Mouse (Mus musculus) limb, embryonic 12.5 days (tissue): ENCODE results near the gene Fam83f. TPM values are rescaled to one million over a fixed set of nuclear protein-coding genes. Genes with fewer than 3 reads are reported as not detected.
"Not testable (repeated sequence)": the region's sequence is repeated elsewhere in the genome, so short reads cannot be mapped to it uniquely, and the experiment has no call there.

Source experiments
- ATAC-seq: fragments of 200-750 bp; cut with Nextera tagmentation; 2 replicates; pipeline ENCODE4 v1.8.0; 2017; ENCODE audit warnings: low read depth, moderate TSS enrichment; ENCODE audit not compliant: insufficient number of reproducible peaks, insufficient read depth, low FRiP score, low TSS enrichment
- H3K27ac ChIP-seq: fragments of 300-500 bp; sonication (generic); 2 replicates; pipeline ENCODE4 v1.5.1; 2016; ENCODE audit warnings: mild to moderate bottlenecking, moderate library complexity
- H3K27me3 ChIP-seq: fragments of 300-500 bp; sonication (generic); 2 replicates; pipeline ENCODE4 v1.6.1; 2016; ENCODE audit warnings: mild to moderate bottlenecking, moderate library complexity
- H3K36me3 ChIP-seq: fragments of 300-500 bp; sonication (generic); 2 replicates; pipeline ENCODE4 v1.6.1; 2016; ENCODE audit warnings: mild to moderate bottlenecking, moderate library complexity
- H3K4me1 ChIP-seq: fragments of 300-500 bp; sonication (generic); replicated peaks from 2 replicates; pipeline ENCODE4 v1.6.1; 2016
- H3K4me2 ChIP-seq: fragments of 300-500 bp; sonication (generic); 2 replicates; pipeline ENCODE4 v1.6.1; 2016; ENCODE audit warnings: mild to moderate bottlenecking, moderate library complexity
- H3K4me3 ChIP-seq: fragments of 300-500 bp; sonication (generic); replicated peaks from 2 replicates; pipeline ENCODE4 v1.5.1; 2016; ENCODE audit warnings: mild to moderate bottlenecking
- H3K9ac ChIP-seq: fragments of 300-500 bp; sonication (generic); replicated peaks from 2 replicates; pipeline ENCODE4 v1.6.1; 2016; ENCODE audit warnings: mild to moderate bottlenecking, moderate library complexity
- H3K9me3 ChIP-seq: fragments of 300-500 bp; sonication (generic); 2 replicates; pipeline ENCODE4 v1.6.1; 2016; ENCODE audit warnings: mild to moderate bottlenecking, moderate library complexity
- WGBS: fragments of 180-500 bp; shearing (Covaris S2); methylation state at CpG from one replicate; pipeline ENCODE4 v1.1.7; 2016; 5-methylcytosine and 5-hydroxymethylcytosine counted together
- polyA plus RNA-seq: library from polyadenylated mRNA; unstranded; fragments of >200 nt; fragmentation: Nextera tagmentation; extraction: Ambion mirVana; gene quantifications from 2 replicates; pipeline ENCODE4 v1.2.1, GENCODE M21; 2016

Fam83f gene
- polyA plus RNA-seq, 1 experiment from 2014 or later, result 1.3 TPM

GRCm38 (mm10) chr15:80729477-80729876 lies 57.8 kb downstream of the Fam83f start:
- H3K4me3 ChIP-seq, result no peak overlapping the region
- no peak for ATAC-seq
- 72% methylated on average over 2 of the region's 2 CpGs for WGBS

GRCm38 (mm10) chr15:80731043-80731442 lies 59.4 kb downstream of the Fam83f start:
- no peak overlapping the region for H3K4me3 ChIP-seq
- H3K4me1 ChIP-seq, result no peaks in the 10 kb centered on the region
- ATAC-seq, result no peak
- WGBS, result 80% methylated on average over 1 of the region's 1 CpGs
- no peak overlapping the region for H3K9ac ChIP-seq
- H3K4me2 ChIP-seq, result no peak overlapping the region
- H3K27ac ChIP-seq, result no peak overlapping the region
- H3K36me3 ChIP-seq, result no peaks in the 10 kb centered on the region
- H3K9me3 ChIP-seq, result no peaks in the 10 kb centered on the region
- H3K27me3 ChIP-seq, result no peaks in the 10 kb centered on the region

More at GRCm38 (mm10) chr15:80729477-80729876, 57.8 kb downstream of the Fam83f start:
- Histone ChIP-seq H3K27ac (no peak overlapping the region), H3K9me3 (no peaks in the 10 kb centered on the region), H3K4me2 (no peak overlapping the region), H3K27me3 (no peaks in the 10 kb centered on the region), H3K4me1 (no peaks in the 10 kb centered on the region), H3K36me3 (no peaks in the 10 kb centered on the region), H3K9ac (no peak overlapping the region)

GRCm38 (mm10) chr15:80731511-80731910 lies 59.9 kb downstream of the Fam83f start:
- no peak for ATAC-seq
- WGBS, result 86% methylated on average over 3 of the region's 3 CpGs

GRCm38 (mm10) chr15:80732266-80733030 lies 60.8 kb downstream of the Fam83f start:
- no peak overlapping the region for H3K4me3 ChIP-seq
- 53% methylated on average over 4 of the region's 4 CpGs for WGBS

More at GRCm38 (mm10) chr15:80731511-80731910, 59.9 kb downstream of the Fam83f start:
- Histone ChIP-seq H3K4me2 (no peak overlapping the region), H3K27me3 (no peaks in the 10 kb centered on the region), H3K4me3 (no peak overlapping the region), H3K9ac (no peak overlapping the region), H3K27ac (no peak overlapping the region), H3K9me3 (no peaks in the 10 kb centered on the region), H3K36me3 (no peaks in the 10 kb centered on the region), H3K4me1 (no peaks in the 10 kb centered on the region)

GRCm38 (mm10) chr15:80735300-80735699 lies 63.7 kb downstream of the Fam83f start:
- ATAC-seq, result no peak
- Histone ChIP-seq H3K9me3 (no peaks in the 10 kb centered on the region), H3K36me3 (no peaks in the 10 kb centered on the region), H3K27me3 (no peaks in the 10 kb centered on the region), H3K4me2 (no peak overlapping the region), H3K4me3 (no peak overlapping the region), H3K27ac (no peak overlapping the region), H3K9ac (no peak overlapping the region), H3K4me1 (no peaks in the 10 kb centered on the region)
- 88% methylated on average over 3 of the region's 3 CpGs for WGBS

More at GRCm38 (mm10) chr15:80732266-80733030, 60.8 kb downstream of the Fam83f start:
- Histone ChIP-seq H3K36me3 (no peaks in the 10 kb centered on the region), H3K27ac (no peak overlapping the region), H3K4me2 (no peak overlapping the region), H3K27me3 (no peaks in the 10 kb centered on the region), H3K9me3 (no peaks in the 10 kb centered on the region), H3K4me1 (no peaks in the 10 kb centered on the region), H3K9ac (no peak overlapping the region)
- no peak for ATAC-seq

GRCm38 (mm10) chr15:80735708-80736107 lies 64.1 kb downstream of the Fam83f start:
- ATAC-seq, H3K4me2 ChIP-seq: not testable (repeated sequence)
- 89% methylated on average over 4 of the region's 4 CpGs for WGBS

GRCm38 (mm10) chr15:80736553-80736952 lies 64.9 kb downstream of the Fam83f start:
- Histone ChIP-seq H3K4me3 (no peak overlapping the region), H3K27ac (no peak overlapping the region), H3K9me3 (no peaks in the 10 kb centered on the region), H3K36me3 (no peaks in the 10 kb centered on the region), H3K4me2 (no peak overlapping the region), H3K9ac (no peak overlapping the region), H3K27me3 (no peaks in the 10 kb centered on the region), H3K4me1 (no peaks in the 10 kb centered on the region)
- ATAC-seq, result no peak
- WGBS, result 36% methylated on average over 1 of the region's 1 CpGs

More at GRCm38 (mm10) chr15:80735708-80736107, 64.1 kb downstream of the Fam83f start:
- H3K4me3 ChIP-seq, H3K9ac ChIP-seq, H3K36me3 ChIP-seq, H3K27ac ChIP-seq, H3K27me3 ChIP-seq, H3K9me3 ChIP-seq, H3K4me1 ChIP-seq: not testable (repeated sequence)

- 96% methylated on average over 2 of the region's 2 CpGs for WGBS
- H3K9me3 ChIP-seq, result no peaks in the 10 kb centered on the region
- no peaks in the 10 kb centered on the region for H3K4me1 ChIP-seq
- no peak for ATAC-seq
- H3K36me3 ChIP-seq, result no peaks in the 10 kb centered on the region
- H3K27ac ChIP-seq, result no peak overlapping the region
- H3K27me3 ChIP-seq, result no peaks in the 10 kb centered on the region
- H3K4me2 ChIP-seq, result no peak overlapping the region
- no peak overlapping the region for H3K9ac ChIP-seq
- no peak overlapping the region for H3K4me3 ChIP-seq
Observed at GRCm38 (mm10) chr15:80738244-80738643, 66.6 kb downstream of the Fam83f start.

- H3K4me1 ChIP-seq, result no peaks in the 10 kb centered on the region
- no peaks in the 10 kb centered on the region for H3K36me3 ChIP-seq
- no peak overlapping the region for H3K9ac ChIP-seq
- no peaks in the 10 kb centered on the region for H3K27me3 ChIP-seq
- no peak overlapping the region for H3K4me3 ChIP-seq
- no peak overlapping the region for H3K4me2 ChIP-seq
- no peak overlapping the region for H3K27ac ChIP-seq
- ATAC-seq, result no peak
- no peaks in the 10 kb centered on the region for H3K9me3 ChIP-seq
- 84% methylated on average over 1 of the region's 1 CpGs for WGBS
Observed at GRCm38 (mm10) chr15:80739972-80740371, 68.3 kb downstream of the Fam83f start.

- Histone ChIP-seq H3K27ac (no peak overlapping the region), H3K4me2 (no peak overlapping the region), H3K36me3 (no peaks in the 10 kb centered on the region), H3K9ac (no peak overlapping the region), H3K9me3 (no peaks in the 10 kb centered on the region), H3K4me1 (no peaks in the 10 kb centered on the region), H3K27me3 (no peaks in the 10 kb centered on the region), H3K4me3 (no peak overlapping the region)
- ATAC-seq, result no peak
- WGBS, result 86% methylated on average over 1 of the region's 1 CpGs
Observed at GRCm38 (mm10) chr15:80741836-80742235, 70.2 kb downstream of the Fam83f start.

GRCm38 (mm10) chr15:80742991-80743474 lies 71.4 kb downstream of the Fam83f start:
- no peak for ATAC-seq
- Histone ChIP-seq H3K27ac (no peak overlapping the region), H3K27me3 (no peaks in the 10 kb centered on the region), H3K36me3 (no peaks in the 10 kb centered on the region), H3K9me3 (no peaks in the 10 kb centered on the region), H3K9ac (no peak overlapping the region), H3K4me2 (no peak overlapping the region), H3K4me1 (no peaks in the 10 kb centered on the region), H3K4me3 (no peak overlapping the region)
- 89% methylated on average over 3 of the region's 3 CpGs for WGBS

- no peaks in the 10 kb centered on the region for H3K36me3 ChIP-seq
- no peak overlapping the region for H3K9ac ChIP-seq
- no peak for ATAC-seq
- H3K27ac ChIP-seq, result no peak overlapping the region
- no peaks in the 10 kb centered on the region for H3K27me3 ChIP-seq
- 89% methylated on average over 7 of the region's 7 CpGs for WGBS
- no peak overlapping the region for H3K4me3 ChIP-seq
- no peak overlapping the region for H3K4me2 ChIP-seq
- H3K4me1 ChIP-seq, result no peaks in the 10 kb centered on the region
- H3K9me3 ChIP-seq, result no peaks in the 10 kb centered on the region
Observed at GRCm38 (mm10) chr15:80743606-80744005, 72.0 kb downstream of the Fam83f start.
